Mouse (Mus musculus): ENCODE data around the gene Ptgfr.

- TF ChIP-seq CTCF (IDR thresholded peaks at IDR 0.05; ENCODE audit: extremely low read depth, insufficient read length, insufficient replicate concordance, low read depth, low read length) (no peak), POLR2A (IDR thresholded peaks at IDR 0.05; ENCODE audit: low read depth, low read length) (no peak)
Measured at GRCm38 (mm10) chr3:151835831-151836230, 1.6 kb downstream of the Ptgfr start.
